Mouse (Mus musculus) right cerebral cortex, adult 2 months (tissue): ENCODE results near the gene Lpcat4.
A peak's percentile ranks its signal among the peaks of the same experiment; 100 is the strongest.
"Not testable (repeated sequence)": the region's sequence is repeated elsewhere in the genome, so short reads cannot be mapped to it uniquely, and the experiment has no call there.

Experiments
- DNase-seq, 2 experiments: peaks; one replicate each; pipeline ENCODE4 v3.0.0; 2021 to 2022; ENCODE audit warnings: low spot score in 2 of 2

Lpcat4 gene

DNA sequence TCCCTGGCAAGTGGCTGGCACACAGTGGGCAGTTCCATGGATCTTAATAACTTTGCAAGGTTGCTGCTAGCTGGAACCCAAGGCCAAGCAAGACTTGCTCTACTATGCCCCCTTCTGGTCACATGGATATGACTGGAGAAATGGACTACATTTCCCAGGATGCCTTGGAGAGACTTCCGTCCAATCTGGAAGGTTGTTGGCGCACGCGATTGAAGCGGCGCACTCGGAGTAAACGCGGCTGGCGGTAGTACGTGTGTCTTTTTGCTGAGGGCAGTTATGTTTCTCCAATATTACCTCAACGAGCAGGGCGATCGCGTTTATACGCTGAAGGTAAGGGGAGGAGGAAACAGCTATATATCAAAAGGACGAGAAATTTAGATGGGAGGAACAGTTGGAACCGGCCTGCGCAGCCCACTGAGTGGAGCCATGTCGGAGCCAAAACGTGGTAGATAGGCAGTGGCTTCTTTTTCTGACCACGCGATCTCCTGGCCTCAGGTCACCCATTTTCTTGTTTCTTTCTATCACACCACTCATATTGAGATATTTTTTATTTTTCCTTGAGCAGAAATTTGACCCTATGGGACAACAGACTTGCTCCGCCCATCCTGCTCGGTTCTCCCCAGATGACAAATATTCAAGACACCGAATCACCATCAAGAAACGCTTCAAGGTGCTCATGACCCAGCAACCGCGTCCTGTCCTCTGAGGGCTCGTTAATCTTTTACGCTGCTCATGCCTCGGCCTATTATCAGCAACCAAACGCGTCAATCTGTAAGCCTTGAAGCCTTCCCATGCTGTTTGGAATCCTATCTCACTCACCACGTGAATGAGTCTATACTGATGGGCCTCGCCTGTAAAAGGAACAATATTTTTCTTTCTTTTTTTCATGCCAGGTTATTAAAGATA, 22.7 kb downstream of the Lpcat4 start, which contains the start of gene Nop10:
TSS of gene Nop10 (plus strand) at position 179 of the 906 bp plus-strand sequence.
- peak; percentile 92 to 93 for DNase-seq

DNA sequence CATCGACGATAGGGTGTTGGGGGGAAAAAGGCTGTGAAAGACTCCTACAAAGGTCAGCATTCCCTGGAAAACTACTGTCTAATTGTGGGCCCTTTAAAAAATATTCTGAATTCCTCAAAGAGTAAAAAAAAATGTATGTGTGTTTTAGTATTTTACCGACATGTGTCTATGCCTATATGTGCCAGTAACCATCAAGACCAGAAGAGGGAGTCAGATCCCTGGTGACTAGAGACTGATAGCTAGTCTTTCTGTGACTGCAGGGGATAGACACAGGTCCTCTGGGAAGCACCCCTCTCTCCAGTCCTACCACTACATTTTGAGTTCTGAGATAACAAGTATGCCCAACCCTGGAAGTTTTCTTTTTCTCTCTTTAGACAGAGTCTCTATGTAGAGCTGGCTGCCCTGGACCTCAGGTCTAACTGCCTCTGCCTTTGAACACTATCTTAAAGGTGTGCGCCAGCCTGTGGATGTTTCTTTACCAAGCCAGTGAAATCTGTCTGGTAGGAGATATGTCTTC, 23.6 kb downstream of the Lpcat4 start:
- no peak for DNase-seq

- DNase-seq = no peak
Observed at GRCm38 (mm10) chr2:112264364-112264763, 25.1 kb downstream of the Lpcat4 start.

- peak; percentile 92 to 93 for DNase-seq
Observed at GRCm38 (mm10) chr2:112265448-112266241, 26.4 kb downstream of the Lpcat4 start, which contains the start of gene Slc12a6. Gene Slc12a6, plus strand, starts transcription at chr2:112265825.

- DNase-seq = peak; percentile 46 to 49
Observed at GRCm38 (mm10) chr2:112266242-112266592, 26.9 kb downstream of the Lpcat4 start, which contains the start of gene Gm21985. Gene Gm21985, plus strand, starts transcription at chr2:112266314.

- peak in 1 of 2 experiments; percentile 43 for DNase-seq
Observed at GRCm38 (mm10) chr2:112266780-112267179, 27.5 kb downstream of the Lpcat4 start.

GRCm38 (mm10) chr2:112267547-112268269, 28.4 kb downstream of the Lpcat4 start:
- no peak for DNase-seq

GRCm38 (mm10) chr2:112270011-112270410, 30.7 kb downstream of the Lpcat4 start:
- no peak for DNase-seq

GRCm38 (mm10) chr2:112272909-112273308, 33.6 kb downstream of the Lpcat4 start:
- no peak for DNase-seq

DNA sequence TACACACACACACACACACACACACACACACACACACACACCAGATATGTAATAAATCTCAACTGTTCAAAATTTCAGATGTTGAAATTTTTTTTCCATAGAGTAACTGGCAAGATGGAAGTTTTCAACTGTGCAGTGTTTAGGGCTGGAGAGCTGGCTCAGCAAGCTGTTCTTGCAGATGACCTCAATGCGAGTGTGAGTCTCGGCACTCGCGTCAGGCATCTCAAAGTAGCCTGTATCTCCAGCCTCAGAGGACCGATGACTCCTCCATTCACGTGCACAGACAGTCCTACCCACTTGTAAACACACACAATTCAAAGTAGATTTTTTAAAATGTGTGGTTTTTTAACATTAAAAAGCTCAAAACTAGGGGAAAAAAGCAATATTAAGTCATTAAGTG, 34.2 kb downstream of the Lpcat4 start:
- DNase-seq = no peak

- no peak for DNase-seq
Observed at GRCm38 (mm10) chr2:112276870-112277269, 37.6 kb downstream of the Lpcat4 start.

DNA sequence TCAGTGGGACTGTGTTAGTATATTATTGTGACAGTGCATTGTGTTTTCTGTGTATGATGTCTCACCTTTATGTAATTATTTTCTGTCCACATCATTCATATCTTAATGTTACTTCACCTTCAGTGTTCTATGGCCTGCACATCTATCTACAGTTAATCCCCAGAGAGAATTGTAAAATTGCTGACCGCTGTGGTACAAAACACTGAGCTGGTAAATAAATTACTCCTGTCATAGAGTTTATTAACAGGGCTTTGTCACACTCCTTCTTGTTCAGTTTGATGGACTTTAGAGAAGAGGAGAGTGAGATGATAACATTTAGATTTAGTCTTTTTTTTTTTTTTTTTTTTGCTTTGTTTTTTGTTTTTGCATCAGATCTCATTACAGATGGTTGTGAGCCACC, 43.6 kb downstream of the Lpcat4 start:
- no peak for DNase-seq

DNA sequence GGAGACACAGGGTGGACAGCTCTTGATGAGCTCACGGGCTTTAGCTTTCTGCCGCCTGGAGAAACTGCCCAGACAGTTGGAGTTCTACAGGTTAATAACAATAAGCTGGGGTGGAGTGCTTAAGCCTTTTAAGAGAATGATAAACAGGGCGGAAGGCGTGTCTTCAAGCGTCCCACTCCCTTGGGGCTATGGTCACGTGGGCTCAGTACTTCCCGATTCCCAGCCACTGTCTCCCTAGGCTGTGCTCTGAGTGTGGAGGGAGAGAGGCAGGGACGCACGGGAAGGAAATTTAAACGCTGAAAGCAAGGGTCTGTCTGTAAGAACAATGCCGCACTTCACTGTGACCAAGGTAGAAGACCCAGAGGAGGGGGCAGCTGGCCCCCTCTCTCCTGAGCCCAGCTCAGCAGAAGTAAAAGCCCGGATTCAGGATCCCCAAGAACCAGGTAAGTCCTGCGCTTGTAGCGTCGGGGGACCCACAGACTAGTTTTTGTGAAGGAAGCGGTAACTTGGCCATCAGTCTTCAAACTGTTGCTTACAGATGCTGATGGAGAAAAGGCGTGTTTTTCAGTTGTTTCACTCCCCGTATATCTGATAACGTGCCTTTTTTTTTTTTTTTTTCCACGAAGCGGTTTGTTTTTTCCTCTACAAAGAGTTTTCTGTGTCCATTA, 45.2 kb downstream of the Lpcat4 start:
- no peak for DNase-seq

GRCm38 (mm10) chr2:112285031-112285390, 45.7 kb downstream of the Lpcat4 start:
- DNase-seq = no peak

DNA sequence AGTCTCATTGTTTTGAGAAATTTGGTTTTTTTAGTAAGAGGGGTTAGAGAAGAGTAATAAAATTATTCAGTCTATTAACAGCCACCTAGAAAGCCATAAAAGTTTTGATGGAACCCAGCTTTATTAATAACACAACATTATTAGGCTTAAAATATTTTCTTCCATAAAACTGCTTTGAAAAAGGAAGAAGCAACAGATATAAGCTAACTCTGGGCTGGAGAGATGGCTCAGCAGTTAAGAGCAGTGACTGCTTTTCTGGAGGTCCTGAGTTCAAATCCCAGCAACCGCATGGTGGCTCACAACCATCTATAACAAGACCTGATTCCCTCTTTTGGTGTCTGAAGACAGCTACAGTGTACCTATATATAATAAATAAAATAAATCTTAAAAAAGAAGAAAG, 46.8 kb downstream of the Lpcat4 start:
- not testable (repeated sequence) for DNase-seq

- no peak for DNase-seq
Observed at GRCm38 (mm10) chr2:112287059-112287458, 47.8 kb downstream of the Lpcat4 start.

DNA sequence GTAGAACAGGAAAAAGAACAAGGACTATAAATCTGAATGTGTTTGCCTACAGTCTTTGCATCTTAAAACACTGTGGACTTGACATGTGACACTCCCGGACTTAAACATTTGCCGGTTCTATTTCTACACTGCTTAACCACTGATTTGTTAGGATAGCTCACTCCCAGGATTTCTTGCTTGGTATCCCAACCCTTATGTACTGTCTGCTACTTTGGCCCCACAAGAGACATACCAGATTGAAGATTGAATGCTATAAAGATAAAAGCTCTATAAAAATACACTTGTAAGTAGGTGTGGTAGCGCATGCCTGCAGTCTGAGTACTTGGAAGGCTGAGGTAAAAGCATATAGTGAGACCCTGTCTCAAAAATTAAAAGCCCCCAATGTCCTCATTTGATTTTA, 50.2 kb downstream of the Lpcat4 start:
- DNase-seq = no peak

DNA sequence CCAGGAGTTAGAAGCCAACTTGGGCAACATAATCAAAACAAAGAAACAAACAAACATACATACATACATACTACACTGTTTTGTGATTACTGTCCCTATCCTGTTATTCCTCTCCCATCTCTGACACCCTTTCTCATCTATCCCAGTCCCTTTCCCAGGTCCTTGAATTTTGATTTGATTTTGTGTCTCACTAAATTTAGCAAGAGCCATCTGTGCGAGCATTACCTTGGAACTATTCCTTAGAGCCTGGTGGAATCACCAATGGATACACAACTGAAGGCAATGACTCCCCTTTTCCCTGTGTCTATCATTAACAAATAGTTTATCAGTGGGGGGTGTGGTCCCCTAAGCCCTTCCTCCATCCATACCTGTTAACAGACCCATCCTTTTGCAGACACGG, 53.6 kb downstream of the Lpcat4 start:
- no peak for DNase-seq

- DNase-seq = peak in 1 of 2 experiments; percentile 26
Observed at GRCm38 (mm10) chr2:112296211-112296610, 56.9 kb downstream of the Lpcat4 start.
